Mouse (Mus musculus) left cerebral cortex, postnatal 10 days (tissue): ENCODE results near the gene Lrrc17. TPM values are rescaled to one million over a fixed set of nuclear protein-coding genes. Genes with fewer than 3 reads are reported as not detected.
A peak's percentile ranks its signal among the peaks of the same experiment; 100 is the strongest.

Source experiments
- DNase-seq, 2 experiments: peaks; one replicate each; pipeline ENCODE4 v3.0.0; 2021 to 2022; ENCODE audit warnings: low spot score in 2 of 2, mixed read lengths in 1 of 2; ENCODE audit errors: extremely low spot score in 1 of 2
- intact Hi-C: fragments of 180-260 bp; cut with DNase I; formaldehyde crosslinking; loops from one replicate; pipeline ENCODE4 v1.15.1; 2025
- total RNA-seq, 2 experiments: library from RNA; stranded (reverse); gene quantifications; 2 replicates each; pipeline ENCODE4 v1.2.3; 2021

Lrrc17 gene
- total RNA-seq, 2 experiments from 2014 or later: 0.77 to 1.2 TPM

GRCm38 (mm10) chr5:21529110-21529720 is 14.1 kb upstream of the Lrrc17 start:
- DNase-seq: no peak
- intact Hi-C loops: no loop called here

- DNase-seq: no peak
- intact Hi-C loops: no loop called here
These were observed 11.2 kb upstream of the Lrrc17 start for GRCm38 (mm10) chr5:21532126-21532525.

- no peak for DNase-seq
- intact Hi-C loops: no loop called here
These were observed 10.4 kb upstream of the Lrrc17 start for GRCm38 (mm10) chr5:21532921-21533320.

DNA sequence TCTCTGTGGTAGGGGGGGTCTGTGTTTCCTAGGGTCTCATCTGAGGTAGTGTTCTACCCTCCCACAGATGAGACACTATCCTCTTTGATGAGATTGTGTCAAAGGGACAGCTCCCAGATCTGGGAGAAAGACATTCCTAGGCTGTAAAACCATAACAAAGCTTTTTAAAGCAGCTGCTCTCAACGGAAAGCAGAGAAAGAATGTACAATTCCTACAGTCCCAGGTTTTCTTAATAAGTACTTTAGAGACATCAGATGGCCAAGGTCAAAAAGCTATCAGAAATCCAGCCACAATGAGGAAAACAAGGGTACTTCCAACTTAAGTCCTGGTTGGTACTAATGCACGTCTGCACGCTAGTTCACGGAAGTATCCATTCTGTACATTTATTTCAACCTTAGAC is 1.1 kb upstream of the Lrrc17 start:
- no peak for DNase-seq
- intact Hi-C loops: no loop called here

DNA sequence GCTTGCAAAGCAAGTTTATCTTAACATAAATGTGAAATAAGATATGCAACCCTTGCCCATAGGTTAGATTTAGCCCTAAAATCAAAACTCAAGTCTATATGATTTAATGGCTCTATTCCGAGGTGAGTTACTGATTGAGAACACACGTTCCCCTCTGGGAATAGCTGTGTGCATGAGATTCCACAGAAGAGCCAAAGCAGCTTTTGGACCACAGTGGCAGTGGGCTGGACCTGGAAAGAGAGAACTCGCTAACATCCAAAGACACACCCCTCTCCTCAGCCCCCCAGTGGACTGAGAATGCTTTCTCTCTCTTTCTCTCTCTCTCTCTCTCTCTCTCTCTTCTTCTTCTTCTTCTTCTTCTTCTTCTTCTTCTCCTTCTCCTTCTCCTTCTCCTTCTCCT is 1.5 kb downstream of the Lrrc17 start:
- intact Hi-C loops: no loop called here
- DNase-seq: no peak

GRCm38 (mm10) chr5:21545227-21545626 is 1.9 kb downstream of the Lrrc17 start:
- DNase-seq: no peak
- intact Hi-C loops: no loop called here

GRCm38 (mm10) chr5:21545786-21546185 is 2.4 kb downstream of the Lrrc17 start:
- intact Hi-C loops: no loop called here
- no peak for DNase-seq

DNA sequence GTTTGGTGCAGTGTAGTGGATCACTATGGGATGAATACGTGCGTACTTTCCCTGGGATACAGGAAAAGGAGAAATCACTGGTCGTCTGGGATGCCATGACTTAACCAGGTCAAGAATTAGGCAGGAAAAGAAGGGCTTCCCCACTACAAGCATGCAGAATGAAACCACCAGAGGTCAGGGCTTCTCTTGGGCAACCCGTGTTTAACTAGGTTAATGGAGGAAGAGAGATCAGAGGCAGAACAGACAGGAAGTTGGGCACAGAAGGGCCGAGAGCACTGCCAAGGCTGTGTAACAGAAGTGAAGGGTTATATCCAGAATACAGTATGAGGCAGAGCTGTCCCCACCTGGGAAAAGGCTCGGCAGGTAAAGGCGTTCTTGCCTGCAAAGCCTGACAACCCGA is 3.6 kb downstream of the Lrrc17 start:
- DNase-seq: no peak
- intact Hi-C loops: no loop called here

- intact Hi-C loops: no loop called here
- DNase-seq: no peak
These were observed 10.3 kb downstream of the Lrrc17 start for GRCm38 (mm10) chr5:21553685-21554084.

GRCm38 (mm10) chr5:21554732-21555131 is 11.4 kb downstream of the Lrrc17 start:
- intact Hi-C loops: no loop called here
- no peak for DNase-seq

DNA sequence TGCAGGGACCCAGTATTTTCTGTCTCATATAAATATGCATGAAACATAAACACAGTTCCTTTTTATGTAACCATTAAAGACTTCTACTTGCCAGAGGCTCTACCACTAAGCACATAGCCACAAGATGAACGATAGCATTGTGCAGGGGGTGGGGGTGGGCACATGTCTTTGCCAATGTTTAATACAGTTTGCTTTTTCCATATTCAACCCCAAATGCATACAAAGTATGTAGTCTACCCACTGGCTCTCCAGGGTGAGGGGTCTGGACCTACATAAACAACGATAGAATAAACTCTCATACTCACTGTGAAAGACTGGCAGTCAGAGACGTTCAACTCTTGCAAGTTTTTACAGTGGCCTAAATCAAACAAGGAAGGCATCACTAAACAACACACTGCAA is 13.1 kb downstream of the Lrrc17 start:
- intact Hi-C loops: no loop called here

DNA sequence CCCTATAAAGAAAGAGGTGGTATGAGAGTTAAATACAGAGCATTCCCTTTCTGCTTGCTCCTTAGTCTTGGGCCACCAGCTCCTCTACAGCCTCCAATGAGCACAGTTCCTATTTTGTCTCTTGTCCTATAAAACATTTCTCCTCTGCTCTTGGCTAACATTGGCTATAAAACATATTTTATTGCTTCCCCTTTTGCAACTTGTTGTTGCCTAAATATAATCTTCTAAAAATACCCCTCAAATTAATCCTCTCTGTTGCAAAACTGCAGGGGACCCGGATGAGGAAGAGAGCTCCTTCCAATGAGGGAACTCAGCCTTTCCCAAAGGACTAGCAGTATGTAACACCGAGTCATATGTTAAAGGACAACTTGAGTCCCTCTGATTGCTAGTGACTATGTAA is 20.6 kb downstream of the Lrrc17 start:
- intact Hi-C loops: no loop called here
- DNase-seq: no peak

More for the DNA sequence above, 13.1 kb downstream of the Lrrc17 start:
- no peak for DNase-seq

GRCm38 (mm10) chr5:21565392-21566065 is 22.2 kb downstream of the Lrrc17 start:
- intact Hi-C loops: no loop called here
- no peak for DNase-seq

DNA sequence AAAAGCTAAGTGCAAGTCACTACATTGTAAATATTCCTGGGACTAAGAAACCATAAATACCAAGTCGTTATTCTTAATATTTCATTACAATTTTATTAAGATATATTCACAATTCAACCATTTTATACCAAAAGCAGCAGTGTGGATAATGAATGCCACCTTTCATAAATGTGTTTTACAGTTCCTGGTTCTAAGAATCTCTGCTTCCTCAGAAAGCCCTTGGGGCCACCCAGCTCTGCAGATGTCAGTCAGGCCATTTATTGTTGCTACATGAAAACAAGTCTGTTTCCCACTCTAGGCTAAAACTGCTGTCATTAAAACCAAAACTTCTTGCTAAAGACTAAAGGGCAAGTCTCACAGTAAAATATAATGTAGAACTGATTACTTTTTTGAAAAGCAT is 24.4 kb downstream of the Lrrc17 start:
- intact Hi-C loops: no loop called here
- DNase-seq: no peak

DNA sequence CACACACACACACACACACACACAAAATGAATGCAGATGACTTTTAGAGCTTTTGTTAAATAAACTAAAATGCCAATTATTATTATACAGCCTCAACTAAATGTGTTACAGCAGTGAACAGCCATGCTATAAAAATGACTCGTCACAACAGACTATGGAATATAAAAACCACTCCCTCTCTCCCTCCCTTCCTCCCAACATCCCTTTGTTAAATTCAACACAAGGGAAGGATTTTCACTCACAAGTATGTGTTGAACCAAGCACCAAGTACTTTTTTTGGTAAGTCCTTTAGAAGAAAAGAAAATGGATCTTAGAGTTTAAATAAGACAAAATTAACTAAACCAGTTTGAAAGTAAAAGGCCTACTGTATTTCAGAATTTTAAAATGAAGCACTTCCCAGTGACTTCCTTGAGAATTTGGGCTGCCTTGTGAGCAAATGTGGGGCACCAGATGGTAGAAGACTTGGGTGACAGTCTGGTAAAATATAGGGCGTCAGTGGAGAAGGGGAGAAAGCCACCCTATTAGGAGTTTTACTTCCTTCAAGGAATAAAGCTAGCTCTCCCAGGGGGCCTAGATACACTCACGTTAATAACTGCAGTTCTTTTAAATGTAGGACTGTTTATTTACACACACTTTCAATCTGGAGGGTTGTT is 29.5 kb downstream of the Lrrc17 start:
- no peak for DNase-seq
- intact Hi-C loops: no loop called here

- no peak for DNase-seq
- intact Hi-C loops: no loop called here
These were observed 31.2 kb downstream of the Lrrc17 start for GRCm38 (mm10) chr5:21574386-21575209.

- DNase-seq: no peak
- intact Hi-C loops: no loop called here
These were observed 31.8 kb downstream of the Lrrc17 start for GRCm38 (mm10) chr5:21575210-21575550.

DNA sequence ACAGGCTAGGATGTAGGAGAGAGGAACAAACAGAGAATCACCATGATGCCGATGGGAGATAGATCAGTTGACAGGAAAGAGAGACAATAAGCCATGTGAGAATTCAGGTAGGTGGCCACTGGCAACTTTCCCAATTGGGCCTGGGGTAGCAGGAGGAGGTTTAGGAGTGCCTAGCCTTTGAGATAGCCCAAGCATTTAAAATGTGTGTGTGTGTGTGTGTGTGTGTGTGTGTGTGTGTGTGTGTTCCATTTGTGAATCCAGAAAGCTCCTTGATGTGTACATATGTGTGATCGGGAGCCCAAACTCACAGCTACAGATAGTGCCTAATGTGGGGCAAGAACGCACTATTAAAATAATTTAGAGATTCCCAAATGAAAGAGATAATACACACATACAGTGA is 34.8 kb downstream of the Lrrc17 start:
- DNase-seq: no peak
- intact Hi-C loops: no loop called here

DNA sequence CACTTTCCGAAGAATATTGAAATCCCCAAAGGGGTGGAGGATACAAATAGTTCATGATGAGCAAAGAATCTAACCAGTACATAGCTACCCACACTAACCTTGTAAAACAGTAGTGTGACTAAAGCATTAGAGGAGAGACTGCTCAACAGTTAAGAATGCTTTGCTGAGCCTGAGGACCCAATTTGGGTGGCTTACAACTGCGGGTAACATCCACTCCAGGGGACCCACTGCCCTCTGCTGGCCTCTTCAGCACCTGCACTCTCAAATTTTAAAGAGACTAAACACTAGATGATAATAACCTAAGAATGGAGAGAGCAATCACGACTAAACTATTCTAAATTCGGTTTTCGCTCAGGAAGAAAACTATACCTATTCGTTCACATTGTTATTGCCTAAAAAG is 43.4 kb downstream of the Lrrc17 start:
- DNase-seq: peak in 1 of 2 experiments; percentile 40
- intact Hi-C loops: loop anchor here (2.0 kb wide), 1 partner anchor 152 kb away; no protein-coding TSS in a partner anchor
